Mouse (Mus musculus): ENCODE measurements around the gene Heatr3. TPM values are rescaled to one million over a fixed set of nuclear protein-coding genes. Genes with fewer than 3 reads are reported as not detected.
"Not testable (repeated sequence)": the region's sequence is repeated elsewhere in the genome, so short reads cannot be mapped to it uniquely, and the experiment has no call there.

Heatr3 gene
- polyA plus RNA-seq, 1 experiment from 2014 or later = 52.1 TPM

DNA sequence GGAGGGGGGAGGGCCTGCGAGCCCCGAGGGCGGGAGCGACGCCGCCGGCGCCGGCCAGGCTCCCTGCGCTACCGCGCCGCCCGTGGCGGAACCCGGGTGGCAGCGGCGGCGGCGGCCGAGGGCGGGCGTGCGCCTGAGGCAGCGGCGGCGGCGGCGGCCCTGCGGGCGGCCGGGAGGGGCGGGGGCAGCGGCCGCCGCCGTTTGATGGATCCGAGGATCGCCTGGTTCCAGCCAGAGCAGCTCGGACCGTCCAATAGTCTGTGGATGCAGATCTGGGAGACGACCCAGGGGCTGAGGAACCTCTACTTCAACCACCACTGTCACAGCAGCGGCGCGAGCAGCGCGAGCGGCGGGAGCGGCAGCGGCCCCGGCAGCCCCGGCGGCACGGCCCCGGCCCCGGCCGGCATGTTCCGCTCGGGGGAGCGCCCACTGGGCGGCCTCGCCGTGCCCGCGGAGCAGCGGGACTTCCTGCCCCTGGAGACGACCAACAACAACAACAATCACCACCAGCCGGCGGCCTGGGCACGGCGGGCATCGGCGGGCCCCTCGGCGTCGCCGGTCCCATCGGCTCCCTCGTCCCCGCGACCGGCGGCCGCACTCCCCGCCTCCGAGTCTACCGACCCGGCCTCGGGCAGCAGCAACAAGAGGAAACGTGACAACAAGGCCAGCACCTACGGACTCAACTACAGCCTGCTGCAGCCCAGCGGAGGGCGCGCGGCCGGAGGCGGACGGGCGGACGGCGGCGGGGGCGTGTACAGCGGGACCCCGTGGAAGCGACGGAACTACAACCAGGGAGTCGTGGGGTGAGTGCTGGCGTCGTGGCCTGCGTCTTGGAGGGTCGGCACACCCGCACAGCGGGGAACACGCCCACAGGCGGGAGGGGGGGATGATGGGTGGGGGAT is 62.3 kb downstream of the Heatr3 start:
- Histone ChIP-seq H3K9me3 (no peaks in the 10 kb centered on the region), H3K4me3 (peak overlapping the region; percentile 96), H3K27ac (replicated peaks) (peak overlapping the region; percentile 98), H3K36me3 (replicated peaks) (peaks cover 30% of the 10 kb centered on the region), H3K4me1 (peaks cover 50% of the 10 kb centered on the region), H3K27me3 (replicated peaks; ENCODE audit: low read depth, poor library complexity, severe bottlenecking) (no peaks in the 10 kb centered on the region)
- WGBS = 2% methylated on average over 117 of the region's 117 CpGs
- peak; percentile 67 for DNase-seq (ENCODE audit: low spot score)

DNA sequence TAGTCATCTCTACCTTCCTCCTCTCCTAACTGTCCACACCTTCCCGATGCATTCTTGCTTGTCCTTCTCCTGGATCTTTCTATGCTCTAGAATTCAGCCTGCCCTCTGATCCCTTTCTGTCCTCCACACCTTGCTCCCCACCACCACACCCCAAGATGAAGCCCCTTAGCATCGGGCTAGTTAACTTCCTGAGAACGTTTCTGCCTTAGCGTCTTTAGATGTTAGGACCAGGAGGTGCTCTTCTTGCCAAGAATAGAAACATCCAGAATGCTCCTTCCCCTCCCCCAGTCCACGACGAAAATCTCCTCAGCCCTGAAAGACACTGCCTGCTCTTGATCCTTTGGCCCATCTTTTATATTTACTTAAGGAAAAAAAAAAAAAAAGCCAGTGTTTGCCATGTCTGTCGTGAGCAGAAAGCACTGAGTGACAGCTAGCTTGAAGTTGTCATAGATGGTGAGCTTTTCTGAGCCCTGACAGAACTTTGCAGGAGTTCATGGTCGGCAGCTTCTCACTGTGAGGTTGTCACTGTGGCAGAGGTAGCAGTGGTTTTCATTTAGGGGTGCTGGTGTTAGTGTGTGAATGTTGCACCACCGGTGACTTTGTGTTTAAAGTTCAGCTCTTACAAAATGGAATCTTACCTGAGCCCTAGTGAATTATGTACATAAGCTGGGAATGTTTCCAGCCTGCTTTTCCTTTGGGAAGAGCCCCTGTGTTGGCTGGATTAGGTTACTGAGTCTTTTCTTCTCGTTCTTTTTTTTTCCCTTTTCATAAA is 63.3 kb downstream of the Heatr3 start:
- Histone ChIP-seq H3K27ac (replicated peaks) (no peak overlapping the region), H3K9me3 (no peaks in the 10 kb centered on the region), H3K36me3 (replicated peaks) (peaks cover 39% of the 10 kb centered on the region), H3K27me3 (replicated peaks; ENCODE audit: low read depth, poor library complexity, severe bottlenecking) (no peaks in the 10 kb centered on the region), H3K4me3 (peak overlapping the region; percentile 96), H3K4me1 (peaks cover 52% of the 10 kb centered on the region)
- 27% methylated on average over 10 of the region's 10 CpGs for WGBS
- no peak for DNase-seq (ENCODE audit: low spot score)

DNA sequence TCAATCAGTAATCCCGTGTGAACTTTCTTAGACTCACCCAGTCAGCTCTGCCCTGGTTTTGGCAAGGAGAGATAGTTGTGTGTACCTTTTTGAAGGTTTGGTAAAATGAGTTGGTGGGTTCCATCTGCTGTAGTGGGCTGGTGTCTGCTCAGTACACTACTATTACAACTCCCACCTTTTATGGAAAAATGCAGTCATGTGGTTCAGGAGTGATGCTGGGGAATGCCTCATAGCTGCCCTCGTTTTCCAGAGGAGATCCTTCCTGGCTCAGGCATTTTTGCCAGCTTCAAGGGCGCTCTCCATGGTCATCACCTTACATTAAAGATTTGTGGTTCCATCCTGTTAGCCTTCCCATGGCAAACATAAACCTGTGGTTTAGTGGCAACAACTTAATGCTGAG is 64.0 kb downstream of the Heatr3 start:
- WGBS = 57% methylated on average over 3 of the region's 3 CpGs
- peaks cover 52% of the 10 kb centered on the region for H3K4me1 ChIP-seq
- no peaks in the 10 kb centered on the region for H3K27me3 ChIP-seq (replicated peaks; ENCODE audit: low read depth, poor library complexity, severe bottlenecking)
- no peak for DNase-seq (ENCODE audit: low spot score)
- no peaks in the 10 kb centered on the region for H3K9me3 ChIP-seq
- H3K4me3 ChIP-seq = peak overlapping the region; percentile 96
- H3K36me3 ChIP-seq (replicated peaks) = peaks cover 46% of the 10 kb centered on the region
- no peak overlapping the region for H3K27ac ChIP-seq (replicated peaks)

DNA sequence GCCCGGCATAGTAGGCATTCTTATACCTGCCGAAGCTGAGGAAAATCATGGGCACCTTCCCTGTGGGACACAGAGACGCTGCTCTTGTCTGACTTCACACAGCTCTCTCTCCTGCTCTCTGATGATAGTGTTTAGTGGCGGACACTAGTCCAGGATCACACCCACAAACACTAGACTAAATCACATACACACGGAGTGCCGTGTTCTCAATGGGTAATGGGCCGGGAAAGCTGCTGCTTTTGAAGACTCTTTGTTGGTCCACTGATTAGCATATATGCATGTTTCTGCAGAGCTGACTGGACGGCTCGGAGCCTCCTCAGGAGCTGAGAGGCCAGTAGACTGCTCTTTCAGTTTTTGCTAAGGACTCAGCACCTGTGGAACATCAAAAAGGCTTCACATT is 68.4 kb downstream of the Heatr3 start:
- Histone ChIP-seq H3K4me1 (peaks cover 38% of the 10 kb centered on the region), H3K4me3 (no peak overlapping the region), H3K9me3 (no peaks in the 10 kb centered on the region), H3K36me3 (replicated peaks) (peaks cover 56% of the 10 kb centered on the region), H3K27ac (replicated peaks) (no peak overlapping the region), H3K27me3 (replicated peaks; ENCODE audit: low read depth, poor library complexity, severe bottlenecking) (no peaks in the 10 kb centered on the region)
- 91% methylated on average over 9 of the region's 9 CpGs for WGBS
- DNase-seq (ENCODE audit: low spot score) = no peak

DNA sequence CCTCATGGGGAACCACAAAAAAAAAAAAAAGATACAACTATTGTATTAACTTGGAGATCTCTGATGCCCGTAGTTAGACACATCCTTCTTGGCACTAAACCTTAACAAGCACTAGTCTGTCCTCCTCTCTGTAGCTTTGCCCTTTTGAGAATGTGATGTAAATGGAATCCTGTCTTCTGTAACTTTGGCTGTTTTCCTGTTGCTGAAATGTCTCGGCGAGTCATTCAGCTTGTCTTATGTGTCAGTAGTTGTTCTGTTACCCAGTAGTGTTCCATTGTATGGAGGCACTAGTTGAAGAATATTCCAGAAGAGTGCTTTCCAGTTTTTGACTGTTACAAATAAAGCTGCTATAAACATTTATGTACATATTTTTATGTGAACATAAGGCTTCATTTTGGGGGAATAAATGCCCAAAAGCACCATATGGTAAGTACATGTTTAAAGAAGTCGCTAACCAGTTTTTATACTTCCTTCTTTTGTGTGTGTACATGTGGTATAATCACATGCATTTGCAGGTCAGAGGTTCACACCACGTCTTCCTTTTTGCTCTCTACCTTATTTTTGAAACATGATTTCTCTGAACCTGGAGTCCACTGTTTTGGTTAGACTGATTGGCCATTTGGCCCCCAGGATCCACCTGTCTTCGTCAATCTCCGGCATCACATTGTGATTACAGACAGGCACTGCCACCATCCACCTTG is 69.6 kb downstream of the Heatr3 start:
- Histone ChIP-seq H3K4me1 (peaks cover 25% of the 10 kb centered on the region), H3K9me3 (no peaks in the 10 kb centered on the region), H3K27me3 (replicated peaks; ENCODE audit: low read depth, poor library complexity, severe bottlenecking) (no peaks in the 10 kb centered on the region), H3K27ac (replicated peaks) (no peak overlapping the region), H3K36me3 (replicated peaks) (peaks cover 57% of the 10 kb centered on the region), H3K4me3 (no peak overlapping the region)
- DNase-seq (ENCODE audit: low spot score) = no peak
- WGBS = 92% methylated on average over 7 of the region's 7 CpGs

DNA sequence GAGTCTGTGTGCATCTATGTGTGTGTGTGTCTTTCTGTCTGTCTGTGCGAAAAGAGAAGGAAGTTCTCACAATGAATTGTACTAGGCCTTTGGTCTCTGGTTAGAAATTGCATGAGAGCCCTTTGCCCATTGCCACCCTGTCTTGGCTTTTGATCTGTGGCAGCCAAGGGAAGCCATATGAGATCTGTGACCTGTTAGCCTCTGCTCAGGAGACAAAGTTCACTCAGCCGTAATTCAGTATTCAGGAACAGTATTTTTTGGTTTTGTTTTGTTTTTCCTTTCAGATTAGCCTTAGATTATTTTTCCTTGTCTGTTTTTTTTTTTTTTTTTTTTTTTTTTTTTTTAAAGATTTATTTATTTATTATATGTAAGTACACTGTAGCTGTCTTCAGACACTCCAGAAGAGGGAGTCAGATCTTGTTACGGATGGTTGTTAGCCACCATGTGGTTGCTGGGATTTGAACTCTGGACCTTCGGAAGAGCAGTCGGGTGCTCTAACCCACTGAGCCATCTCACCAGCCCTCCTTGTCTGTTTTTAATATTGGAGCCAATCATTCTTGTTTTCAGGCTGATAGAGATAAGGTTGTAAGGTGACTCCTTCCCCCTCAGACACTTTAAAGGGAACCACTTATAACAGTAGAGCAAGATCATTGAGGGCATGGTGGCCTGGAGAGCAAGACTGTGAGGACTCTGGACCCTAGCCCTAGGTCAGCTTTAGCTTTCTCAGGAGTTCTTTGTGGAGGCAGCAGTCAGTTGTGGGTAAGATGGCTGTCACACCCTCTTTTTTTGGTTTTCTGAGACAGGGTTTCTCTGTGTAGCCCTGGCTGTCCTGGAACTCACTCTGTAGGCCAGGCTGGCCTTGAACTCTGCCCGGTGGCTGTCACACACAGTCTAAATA is 72.5 kb downstream of the Heatr3 start:
- peaks cover 35% of the 10 kb centered on the region for H3K36me3 ChIP-seq (replicated peaks)
- not testable (repeated sequence) for H3K9me3 ChIP-seq; H3K27me3 ChIP-seq (replicated peaks; ENCODE audit: low read depth, poor library complexity, severe bottlenecking); DNase-seq (ENCODE audit: low spot score); H3K27ac ChIP-seq (replicated peaks); H3K4me3 ChIP-seq; H3K4me1 ChIP-seq
- 86% methylated on average over 6 of the region's 6 CpGs for WGBS

DNA sequence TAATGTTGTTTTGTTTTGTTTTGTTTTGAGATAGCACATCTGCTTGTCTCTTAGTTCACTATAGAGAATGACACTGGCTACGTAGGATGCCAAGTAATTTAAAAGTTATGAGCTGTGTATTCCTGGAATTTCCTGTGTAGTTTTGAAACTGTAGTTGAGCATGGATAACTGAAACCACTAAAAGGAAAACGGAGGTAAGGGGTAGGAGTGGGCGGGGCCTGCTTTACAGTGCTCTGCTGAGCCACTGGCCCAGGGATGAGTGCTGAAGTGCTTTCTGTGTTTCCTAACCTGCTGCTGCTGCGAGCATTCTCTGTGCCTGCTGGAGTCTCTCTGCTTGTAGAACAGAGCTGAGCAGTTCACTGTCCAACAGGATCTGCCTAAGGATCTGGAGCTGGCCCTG is 83.7 kb downstream of the Heatr3 start:
- Histone ChIP-seq H3K4me1 (peaks cover 24% of the 10 kb centered on the region), H3K36me3 (replicated peaks) (peaks cover 5% of the 10 kb centered on the region; the same call in 1 of the 2 replicates), H3K27ac (replicated peaks) (no peak overlapping the region), H3K27me3 (replicated peaks; ENCODE audit: low read depth, poor library complexity, severe bottlenecking) (no peaks in the 10 kb centered on the region), H3K4me3 (no peak overlapping the region), H3K9me3 (no peaks in the 10 kb centered on the region)
- DNase-seq (ENCODE audit: low spot score) = no peak
- WGBS = 65% methylated on average over 4 of the region's 4 CpGs

Small RNAs within 50 kb of the gene (microRNA-seq; reads per million reads assigned to microRNA genes)
- gene Mir7071 = 2.4 reads per million

Other genes with a start within 250 kb of the Heatr3 start
- 22.0 and 23.4 TPM in 2 replicates for gene Zfp423, start 178.3 kb upstream of the Heatr3 start, polyA plus RNA-seq (2016; fragmentation: Nextera tagmentation; extraction: Ambion mirVana)
- 45.6 and 47.7 TPM in 2 replicates for gene Cnep1r1, start 19.1 kb upstream of the Heatr3 start, polyA plus RNA-seq (2016; fragmentation: Nextera tagmentation; extraction: Ambion mirVana)
- gene Tent4b, start 61.4 kb downstream of the Heatr3 start, polyA plus RNA-seq (2016; fragmentation: Nextera tagmentation; extraction: Ambion mirVana) = 9.9 and 11.6 TPM in 2 replicates
- gene Adcy7, start 134.5 kb downstream of the Heatr3 start, polyA plus RNA-seq (2016; fragmentation: Nextera tagmentation; extraction: Ambion mirVana) = 2.4 and 2.6 TPM in 2 replicates
- 86.5 and 88.8 TPM in 2 replicates for gene Brd7, start 224.3 kb downstream of the Heatr3 start, polyA plus RNA-seq (2016; fragmentation: Nextera tagmentation; extraction: Ambion mirVana)